In genomic region chr13:80886664-80887210, GRCm38 (mm10) we compare ENCODE assay signal across 8 mouse cellular contexts. TPM values are rescaled to one million over a fixed set of nuclear protein-coding genes. Genes with fewer than 3 reads are reported as not detected.
DNase-seq lines count a peak whose midpoint lies in the region; ATAC-seq and TF ChIP-seq lines count a peak whose summit lies in the region.

No protein-coding gene starts in this region.

- H3K9me3 ChIP-seq in kidney, postnatal 0 days (replicated peaks; ENCODE audit: low read length): no peaks in the 10 kb centered on the region
- H3K9me3 ChIP-seq in hindbrain, postnatal 0 days (ENCODE audit: low read length): no peaks in the 10 kb centered on the region

- peak overlapping the region; percentile 77 for H3K4me3 ChIP-seq in kidney, postnatal 0 days (replicated peaks; ENCODE audit: low read depth, low read length)
- H3K4me3 ChIP-seq in brown adipose tissue, adult 24 weeks (ENCODE audit: insufficient read depth, low read depth, low read length): peak overlapping the region; percentile 89
- H3K4me3 ChIP-seq in hindbrain, postnatal 0 days (ENCODE audit: low read length): peak overlapping the region; percentile 65
- peak overlapping the region; percentile 60 for H3K4me3 ChIP-seq in myocyte

- no peak for TF ChIP-seq POLR2A in myocyte (IDR thresholded peaks at IDR 0.05; ENCODE audit: insufficient read length, low read depth)

- peaks cover 16% of the 10 kb centered on the region; the same call in 1 of the 2 replicates for H3K36me3 ChIP-seq in kidney, postnatal 0 days (ENCODE audit: insufficient read depth, low read length)
- peaks cover 17% of the 10 kb centered on the region for H3K36me3 ChIP-seq in hindbrain, postnatal 0 days (ENCODE audit: insufficient read depth, low read length)
- H3K36me3 ChIP-seq in myocyte (ENCODE audit: control insufficient read depth, insufficient read depth): peaks cover 45% of the 10 kb centered on the region

- no peak for TF ChIP-seq CTCF in kidney, postnatal 0 days (IDR thresholded peaks at IDR 0.05; ENCODE audit: low read depth)
- TF ChIP-seq CTCF in hindbrain, postnatal 0 days (IDR thresholded peaks at IDR 0.05; ENCODE audit: low read depth): no peak

- H3K4me1 ChIP-seq in kidney, postnatal 0 days (replicated peaks; ENCODE audit: insufficient read depth, low read length): 0 out of 2 replicates have a peak, but pooled peaks cover 3% of the 10 kb centered on the region
- H3K4me1 ChIP-seq in brown adipose tissue, adult 24 weeks (ENCODE audit: control insufficient read depth, insufficient read depth, insufficient read length, low read length): no peaks in the 10 kb centered on the region
- H3K4me1 ChIP-seq in hindbrain, postnatal 0 days (ENCODE audit: insufficient read depth, low read length): 0 out of 2 replicates have a peak, but pooled peaks cover 2% of the 10 kb centered on the region

- H3K79me2 ChIP-seq in myocyte (ENCODE audit: control insufficient read depth, insufficient read depth): peaks cover 32% of the 10 kb centered on the region

- no peaks in the 10 kb centered on the region for H3K27me3 ChIP-seq in kidney, postnatal 0 days (ENCODE audit: insufficient read depth, low read length)
- H3K27me3 ChIP-seq in hindbrain, postnatal 0 days (ENCODE audit: insufficient read depth, low read length): no peaks in the 10 kb centered on the region
- no peaks in the 10 kb centered on the region for H3K27me3 ChIP-seq in myocyte (ENCODE audit: control insufficient read depth, insufficient read depth, insufficient read length)

- peak overlapping the region; percentile 70 for H3K4me2 ChIP-seq in kidney, postnatal 0 days (ENCODE audit: low read length)
- peak overlapping the region; percentile 56 for H3K4me2 ChIP-seq in hindbrain, postnatal 0 days (ENCODE audit: low read depth, low read length)
- H3K4me2 ChIP-seq in myocyte (ENCODE audit: low read depth): peak overlapping the region; percentile 76

- peak; percentile 54 for DNase-seq in kidney, postnatal 0 days (ENCODE audit: low spot score)
- DNase-seq in kidney, postnatal 14 days: no peak
- no peak for DNase-seq in hindbrain, postnatal 0 days (ENCODE audit: low spot score)
- no peak for DNase-seq in urinary bladder, adult 18-20 months (ENCODE audit: low spot score in 2 of 2)
- DNase-seq in B cell, adult 2 months: no peak
- DNase-seq in ovary, postnatal 10 days (ENCODE audit: low spot score): no peak

- peak overlapping the region; percentile 100 for H3K27ac ChIP-seq in kidney, postnatal 0 days
- no peak overlapping the region; the same call in 1 of the 2 replicates for H3K27ac ChIP-seq in brown adipose tissue, adult 24 weeks (replicated peaks; ENCODE audit: low read depth, low read length)
- peak overlapping the region; percentile 100 for H3K27ac ChIP-seq in hindbrain, postnatal 0 days

- peak overlapping the region; percentile 42 for H3ac ChIP-seq in myocyte (ENCODE audit: control insufficient read depth, insufficient read length)

- no peak for ATAC-seq in kidney, postnatal 0 days (replicated peaks; ENCODE audit: low FRiP score, low read depth)
- ATAC-seq in hindbrain, postnatal 0 days: no peak

- WGBS in kidney, postnatal 0 days: 13% methylated on average over 6 of the region's 6 CpGs
- 18% methylated on average over 6 of the region's 6 CpGs for WGBS in hindbrain, postnatal 0 days

- peak overlapping the region; percentile 96 for H3K9ac ChIP-seq in kidney, postnatal 0 days (ENCODE audit: low read depth, low read length)
- peak overlapping the region; percentile 100 for H3K9ac ChIP-seq in hindbrain, postnatal 0 days (replicated peaks; ENCODE audit: low read length)

TF ChIP-seq in myocyte, 11 proteins besides CTCF, POLR2A, EP300 and RAD21:
- TF ChIP-seq TCF12 (IDR thresholded peaks at IDR 0.05; ENCODE audit: insufficient read depth, poor library complexity, severe bottlenecking) (no peak), REST (IDR thresholded peaks at IDR 0.05; ENCODE audit: insufficient read depth, insufficient read length) (no peak), MYOG (IDR thresholded peaks at IDR 0.05; ENCODE audit: control insufficient read depth in 1 of 3, insufficient read depth in 1 of 3, insufficient read length in 2 of 3, low read depth in 2 of 3) (no peak), CEBPB (IDR thresholded peaks at IDR 0.05; ENCODE audit: insufficient read depth, poor library complexity, severe bottlenecking) (no peak), SRF (IDR thresholded peaks at IDR 0.05; ENCODE audit: control insufficient read depth, insufficient read length, low read depth) (no peak), POLR2AphosphoS2 (IDR thresholded peaks at IDR 0.05; ENCODE audit: insufficient read length, low read depth) (no peak), USF1 (IDR thresholded peaks at IDR 0.05; ENCODE audit: low read depth) (no peak), TCF3 (IDR thresholded peaks at IDR 0.05; ENCODE audit: insufficient read length, low read depth) (no peak), E2F4 (IDR thresholded peaks at IDR 0.05; ENCODE audit: insufficient read depth) (no peak), MYOD1 (IDR thresholded peaks at IDR 0.05; ENCODE audit: control insufficient read depth in 1 of 3, insufficient read length in 2 of 3, low read depth in 2 of 3) (no peak), MAX (IDR thresholded peaks at IDR 0.05; ENCODE audit: low read depth) (no peak)

RNA-seq across cellular contexts. Expression of gene Arrdc3, which starts 3.6 kb away (rescaled TPM):
- polyA plus RNA-seq in kidney, postnatal 0 days (2015; fragmentation: Nextera tagmentation; extraction: Ambion mirVana): 58.1 and 65.7 TPM in 2 replicates
- polyA plus RNA-seq in brown adipose tissue, adult 24 weeks (2012; ENCODE audit: insufficient read depth, insufficient read length, missing spikeins): 15.0 and 22.6 TPM in 2 replicates
- 82.1 and 100 TPM in 2 replicates for total RNA-seq in hindbrain, postnatal 0 days (2014; rRNA removed)
- polyA plus RNA-seq in hindbrain, postnatal 0 days (2015; fragmentation: Nextera tagmentation; extraction: Ambion mirVana): 48.1 and 49.8 TPM in 2 replicates
- 9.2 TPM for polyA plus RNA-seq in myocyte (2012; fragmentation: generic; extraction: Trizol)
